Mouse (Mus musculus): ENCODE results near the gene Sgsm1.

Sgsm1 gene

GRCm38 (mm10) chr5:113281557-113281956 lies 29.0 kb downstream of the Sgsm1 start:
- no peak for DNase-seq

GRCm38 (mm10) chr5:113280138-113280856 lies 30.3 kb downstream of the Sgsm1 start:
- no peak for DNase-seq

GRCm38 (mm10) chr5:113275839-113276238 lies 34.7 kb downstream of the Sgsm1 start:
- DNase-seq: no peak

GRCm38 (mm10) chr5:113271207-113271811 lies 39.3 kb downstream of the Sgsm1 start:
- no peak for DNase-seq

GRCm38 (mm10) chr5:113270043-113270442 lies 40.5 kb downstream of the Sgsm1 start:
- DNase-seq: no peak

- no peak for DNase-seq
Measured at GRCm38 (mm10) chr5:113268246-113268645, 42.3 kb downstream of the Sgsm1 start.

- DNase-seq: no peak
Measured at GRCm38 (mm10) chr5:113265637-113266036, 44.9 kb downstream of the Sgsm1 start.

GRCm38 (mm10) chr5:113250806-113251205 lies 59.8 kb downstream of the Sgsm1 start:
- no peak for DNase-seq

GRCm38 (mm10) chr5:113249263-113249930 lies 61.2 kb downstream of the Sgsm1 start:
- DNase-seq: no peak

- DNase-seq: no peak
Measured at GRCm38 (mm10) chr5:113230196-113230595, 80.4 kb downstream of the Sgsm1 start.

- peak; percentile 71 for DNase-seq
Measured at GRCm38 (mm10) chr5:113226632-113227102, 83.9 kb downstream of the Sgsm1 start, which contains the start of gene Tmem211. Gene Tmem211 (plus strand): TSS chr5:113226909.

GRCm38 (mm10) chr5:113225686-113226435 lies 84.7 kb downstream of the Sgsm1 start:
- DNase-seq: no peak

GRCm38 (mm10) chr5:113225271-113225670 lies 85.3 kb downstream of the Sgsm1 start:
- DNase-seq: no peak

GRCm38 (mm10) chr5:113223888-113224287 lies 86.7 kb downstream of the Sgsm1 start:
- DNase-seq: no peak

- peak; percentile 29 for DNase-seq
Measured at GRCm38 (mm10) chr5:113221147-113221865, 89.3 kb downstream of the Sgsm1 start, which contains the start of gene 2900026A02Rik. Gene 2900026A02Rik (minus strand): TSS chr5:113221236.

GRCm38 (mm10) chr5:113220383-113221146 lies 90.0 kb downstream of the Sgsm1 start:
- DNase-seq: no peak

GRCm38 (mm10) chr5:113219876-113220275 lies 90.7 kb downstream of the Sgsm1 start:
- no peak for DNase-seq

GRCm38 (mm10) chr5:113219450-113219849 lies 91.1 kb downstream of the Sgsm1 start:
- no peak for DNase-seq

GRCm38 (mm10) chr5:113218617-113219235 lies 91.9 kb downstream of the Sgsm1 start:
- no peak for DNase-seq

- no peak for DNase-seq
Measured at GRCm38 (mm10) chr5:113217076-113217475, 93.5 kb downstream of the Sgsm1 start.

Data from cerebellum, adult 11 months (tissue).